Comparison of ENCODE assay signal across 8 mouse cellular contexts in the genomic region with DNA sequence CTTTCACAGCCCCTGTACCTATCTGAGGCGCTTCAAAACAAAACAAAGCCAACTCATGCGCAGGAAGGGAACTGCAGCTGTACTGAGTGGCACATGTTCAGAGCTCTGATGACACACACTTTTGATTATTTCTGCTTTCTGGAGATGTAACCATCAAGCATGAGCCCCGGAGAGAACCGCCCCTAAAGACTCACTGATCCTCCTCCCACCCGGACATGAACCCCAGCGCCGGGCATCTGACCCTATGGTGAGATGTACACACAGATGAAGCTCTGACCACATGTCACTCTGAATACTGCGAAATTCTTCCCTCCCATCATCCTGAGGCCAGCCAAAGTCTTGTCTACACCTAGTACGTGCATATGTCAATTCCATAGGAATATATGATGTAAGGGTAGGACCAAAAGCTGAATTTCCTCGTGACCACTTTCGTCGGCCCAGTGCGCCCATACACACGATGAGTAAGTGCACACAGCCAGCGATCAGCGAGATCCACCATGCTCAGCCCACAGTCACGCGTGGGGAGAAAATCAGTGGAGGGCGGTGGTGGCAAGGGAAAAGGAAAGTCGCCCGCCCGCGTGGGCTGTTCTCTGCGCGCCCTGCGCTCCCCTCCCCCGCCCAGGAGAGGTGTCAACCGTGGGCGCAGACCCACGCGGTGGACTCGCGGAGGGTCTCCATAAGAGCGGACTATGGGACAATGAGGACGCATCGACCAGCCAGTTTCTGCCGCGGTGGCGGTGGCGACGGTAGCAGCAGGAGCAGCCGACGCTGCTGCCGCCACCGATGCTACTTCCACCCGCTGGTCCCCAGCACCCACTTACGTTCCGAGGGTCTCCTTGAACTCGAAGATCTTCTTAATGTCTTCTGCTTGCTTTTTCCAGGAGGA. TPM values are rescaled to one million over a fixed set of nuclear protein-coding genes. Genes with fewer than 3 reads are reported as not detected.
DNase-seq lines count a peak whose midpoint lies in the region; ATAC-seq lines count a peak whose summit lies in the region.

No protein-coding gene starts in this region.

- WGBS in embryonic facial prominence, embryonic 15.5 days = under 1% methylated on average over 49 of the region's 49 CpGs
- under 1% methylated on average over 49 of the region's 49 CpGs for WGBS in lung, embryonic 15.5 days
- WGBS in neural tube, embryonic 15.5 days = under 1% methylated on average over 49 of the region's 49 CpGs

- H3K27me3 ChIP-seq in embryonic facial prominence, embryonic 15.5 days = peaks cover 15% of the 10 kb centered on the region; the same call in 1 of the 2 replicates
- peaks cover 33% of the 10 kb centered on the region for H3K27me3 ChIP-seq in lung, embryonic 15.5 days
- H3K27me3 ChIP-seq in neural tube, embryonic 15.5 days (replicated peaks) = no peaks in the 10 kb centered on the region; the same call in 1 of the 2 replicates

- H3K4me3 ChIP-seq in embryonic facial prominence, embryonic 15.5 days (replicated peaks) = peak overlapping the region; percentile 67
- peak overlapping the region; percentile 59 for H3K4me3 ChIP-seq in lung, embryonic 15.5 days
- peak overlapping the region; percentile 72 for H3K4me3 ChIP-seq in neural tube, embryonic 15.5 days (replicated peaks)

- peaks cover 20% of the 10 kb centered on the region; the same call in 1 of the 2 replicates for H3K4me1 ChIP-seq in embryonic facial prominence, embryonic 15.5 days
- peaks cover 20% of the 10 kb centered on the region for H3K4me1 ChIP-seq in lung, embryonic 15.5 days
- peaks cover 32% of the 10 kb centered on the region for H3K4me1 ChIP-seq in neural tube, embryonic 15.5 days

- intact Hi-C loops in heart, postnatal 10 days (cut with DNase I) = loop anchor here (1.0 to 10.0 kb wide), 2 partner anchors 57 to 259 kb away; no protein-coding TSS in a partner anchor

- peak overlapping the region; percentile 99 for H3K4me2 ChIP-seq in embryonic facial prominence, embryonic 15.5 days (replicated peaks)
- H3K4me2 ChIP-seq in lung, embryonic 15.5 days = peak overlapping the region; percentile 99
- peak overlapping the region; percentile 97 for H3K4me2 ChIP-seq in neural tube, embryonic 15.5 days

- H3K9ac ChIP-seq in embryonic facial prominence, embryonic 15.5 days = peak overlapping the region; percentile 44
- H3K9ac ChIP-seq in lung, embryonic 15.5 days = peak overlapping the region; percentile 23
- H3K9ac ChIP-seq in neural tube, embryonic 15.5 days (replicated peaks) = peak overlapping the region; percentile 72

- H3K9me3 ChIP-seq in embryonic facial prominence, embryonic 15.5 days (replicated peaks) = peaks cover 5% of the 10 kb centered on the region; the same call in 1 of the 2 replicates
- no peaks in the 10 kb centered on the region for H3K9me3 ChIP-seq in lung, embryonic 15.5 days
- 0 out of 2 replicates have a peak, but pooled peaks cover 2% of the 10 kb centered on the region for H3K9me3 ChIP-seq in neural tube, embryonic 15.5 days (replicated peaks)

- peak overlapping the region; percentile 72 for H3K27ac ChIP-seq in embryonic facial prominence, embryonic 15.5 days (replicated peaks)
- no peak overlapping the region for H3K27ac ChIP-seq in lung, embryonic 15.5 days
- peak overlapping the region; percentile 79 for H3K27ac ChIP-seq in neural tube, embryonic 15.5 days (replicated peaks)

- no peaks in the 10 kb centered on the region for H3K36me3 ChIP-seq in embryonic facial prominence, embryonic 15.5 days
- no peaks in the 10 kb centered on the region for H3K36me3 ChIP-seq in lung, embryonic 15.5 days
- H3K36me3 ChIP-seq in neural tube, embryonic 15.5 days = no peaks in the 10 kb centered on the region

- no peak; the same call in 1 of the 2 replicates for ATAC-seq in embryonic facial prominence, embryonic 15.5 days (ENCODE audit: insufficient number of reproducible peaks, low FRiP score, low TSS enrichment, low read depth)
- peak; percentile 31; the same call in 1 of the 2 replicates for ATAC-seq in lung, embryonic 15.5 days (ENCODE audit: borderline replicate concordance, extremely low read depth, low FRiP score, low TSS enrichment)
- peak; percentile 67 for ATAC-seq in neural tube, embryonic 15.5 days (ENCODE audit: low FRiP score)

- peak; percentile 70 for DNase-seq in CD4-positive helper T cell, adult 2 months (ENCODE audit: low read depth, low spot score)
- peak; percentile 11 for DNase-seq in adrenal gland, postnatal 25 days
- peak; percentile 24 to 34 for DNase-seq in heart, postnatal 10 days
- peak; percentile 54 for DNase-seq in layer of hippocampus, adult 9-11 months
- DNase-seq in thymus, postnatal 25 days = peak; percentile 67

RNA-seq across cellular contexts. Expression of gene Camk1d, which starts 0.7 kb away (rescaled TPM):
- total RNA-seq in adrenal gland, postnatal 25 days (2021) = 4.9 and 7.4 TPM in 2 replicates
- 6.9 and 10.4 TPM in 2 replicates for polyA plus RNA-seq in embryonic facial prominence, embryonic 15.5 days (2015; fragmentation: Nextera tagmentation; extraction: Ambion mirVana)
- 1 to 10 TPM; 4.3 to 7.5 TPM for total RNA-seq in heart, postnatal 10 days (2021)
- polyA plus RNA-seq in lung, embryonic 15.5 days (2015; fragmentation: Nextera tagmentation; extraction: Ambion mirVana) = 1.6 and 2.5 TPM in 2 replicates
- 7.6 and 9.7 TPM in 2 replicates for polyA plus RNA-seq in neural tube, embryonic 15.5 days (2015; fragmentation: Nextera tagmentation; extraction: Ambion mirVana)

Comparison
In these comparisons a context has a peak if more than half of its experiments do, and no peak if none do; other contexts are left out.
1. DNase-seq: peak in every context shown above with its lines; median percentile 70 in CD4-positive helper T cell, adult 2 months; 67 in thymus, postnatal 25 days; 54 in layer of hippocampus, adult 9-11 months; 29 in heart, postnatal 10 days; 11 in adrenal gland, postnatal 25 days.